Mouse (Mus musculus): Measurements from ENCODE around the gene Lancl1.

DNA sequence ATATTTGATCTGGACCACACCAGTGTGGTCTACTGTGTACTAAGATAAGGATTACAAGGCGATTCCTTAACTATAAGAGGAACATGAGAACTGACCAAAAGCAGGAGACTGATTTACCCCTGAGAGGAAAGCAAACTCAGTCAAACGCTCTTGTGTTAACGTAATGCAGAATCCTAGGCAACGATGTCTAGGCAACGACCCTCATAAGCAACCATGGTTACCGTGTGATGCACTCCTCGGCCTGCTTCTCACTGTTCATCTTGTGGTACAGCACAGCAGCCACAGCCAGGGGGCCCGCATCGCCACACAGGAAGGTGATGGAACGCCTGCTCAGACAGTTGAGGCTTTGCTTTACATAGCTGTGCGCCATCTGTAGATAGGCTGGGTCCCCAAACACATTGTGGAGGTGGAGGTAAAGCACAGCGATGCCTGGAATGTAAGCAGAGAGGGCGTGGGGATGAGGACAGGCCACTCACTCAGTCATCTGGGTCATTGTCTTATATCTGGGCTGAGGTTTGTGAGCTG is 18.0 kb downstream of the Lancl1 start:
- TF ChIP-seq POLR2A (IDR thresholded peaks at IDR 0.05; ENCODE audit: low read depth, low read length) (no peak), CTCF (conservative IDR thresholded peaks at IDR 0.05; ENCODE audit: insufficient read depth, insufficient read length, low read depth, low read length) (no peak)
